Mouse (Mus musculus) right cerebral cortex, adult 18-20 months (tissue): ENCODE results near the gene Plcxd2.

Experiments used
- DNase-seq: peaks from one replicate; pipeline ENCODE4 v3.0.0; 2022; ENCODE audit warnings: mixed read lengths

Plcxd2 gene

GRCm38 (mm10) chr16:45984610-45985606 is 25.1 kb downstream of the Plcxd2 start:
- no peak for DNase-seq

GRCm38 (mm10) chr16:45976251-45976650 is 33.8 kb downstream of the Plcxd2 start:
- no peak for DNase-seq

- no peak for DNase-seq
These were observed 35.9 kb downstream of the Plcxd2 start for GRCm38 (mm10) chr16:45973959-45974686.

- DNase-seq: no peak
These were observed 39.8 kb downstream of the Plcxd2 start for GRCm38 (mm10) chr16:45970187-45970586.

- no peak for DNase-seq
These were observed 41.3 kb downstream of the Plcxd2 start for GRCm38 (mm10) chr16:45968716-45969115.

- peak; percentile 69 for DNase-seq
These were observed 42.5 kb downstream of the Plcxd2 start for GRCm38 (mm10) chr16:45967471-45967870.

- no peak for DNase-seq
These were observed 43.4 kb downstream of the Plcxd2 start for GRCm38 (mm10) chr16:45966604-45967003.

- DNase-seq: no peak
These were observed 45.2 kb downstream of the Plcxd2 start for GRCm38 (mm10) chr16:45964777-45965176.

- no peak for DNase-seq
These were observed 46.2 kb downstream of the Plcxd2 start for GRCm38 (mm10) chr16:45963837-45964236.

GRCm38 (mm10) chr16:45963088-45963487 is 46.9 kb downstream of the Plcxd2 start:
- DNase-seq: no peak

GRCm38 (mm10) chr16:45960978-45961377 is 49.0 kb downstream of the Plcxd2 start:
- no peak for DNase-seq

- DNase-seq: no peak
These were observed 53.5 kb downstream of the Plcxd2 start for GRCm38 (mm10) chr16:45956390-45956950.

- no peak for DNase-seq
These were observed 56.6 kb downstream of the Plcxd2 start, which contains the start of gene Phldb2 for GRCm38 (mm10) chr16:45953394-45953793. TSS of gene Phldb2 (minus strand) at chr16:45953598.

GRCm38 (mm10) chr16:45952501-45952900 is 57.5 kb downstream of the Plcxd2 start:
- no peak for DNase-seq

- DNase-seq: no peak
These were observed 58.0 kb downstream of the Plcxd2 start for GRCm38 (mm10) chr16:45952035-45952434.

GRCm38 (mm10) chr16:45946335-45946734 is 63.7 kb downstream of the Plcxd2 start:
- DNase-seq: no peak

- DNase-seq: no peak
These were observed 64.4 kb downstream of the Plcxd2 start for GRCm38 (mm10) chr16:45945649-45946048.

- no peak for DNase-seq
These were observed 64.8 kb downstream of the Plcxd2 start for GRCm38 (mm10) chr16:45945174-45945631.

- no peak for DNase-seq
These were observed 67.7 kb downstream of the Plcxd2 start for GRCm38 (mm10) chr16:45942169-45942891.

- DNase-seq: no peak
These were observed 69.3 kb downstream of the Plcxd2 start for GRCm38 (mm10) chr16:45940701-45941100.

GRCm38 (mm10) chr16:45939436-45939835 is 70.6 kb downstream of the Plcxd2 start:
- no peak for DNase-seq

- DNase-seq: no peak
These were observed 72.6 kb downstream of the Plcxd2 start for GRCm38 (mm10) chr16:45937381-45937780.
